Mouse (Mus musculus) hindbrain, embryonic 14.5 days (tissue): Measurements from ENCODE around the gene Daxx. TPM values are rescaled to one million over a fixed set of nuclear protein-coding genes. Genes with fewer than 3 reads are reported as not detected.

Experiments
- ATAC-seq: fragments of 200-750 bp; cut with Nextera tagmentation; 2 replicates; pipeline ENCODE4 v1.8.0; 2017; ENCODE audit warnings: moderate number of reproducible peaks, mild to moderate bottlenecking, moderate TSS enrichment, moderate library complexity; ENCODE audit not compliant: low FRiP score
- DNase-seq: peaks from one replicate; pipeline ENCODE4 v3.0.0-alpha.2; 2015; ENCODE audit warnings: low spot score
- H3K27ac ChIP-seq: fragments of 300-500 bp; sonication (generic); 2 replicates; pipeline ENCODE4 v1.5.1; 2014; ENCODE audit warnings: mild to moderate bottlenecking, moderate library complexity
- H3K27me3 ChIP-seq: fragments of 300-500 bp; sonication (generic); 2 replicates; pipeline ENCODE4 v1.6.1; 2014; ENCODE audit warnings: mild to moderate bottlenecking, low read length, mixed read lengths; ENCODE audit not compliant: control insufficient read depth, insufficient read depth
- H3K36me3 ChIP-seq: fragments of 300-500 bp; sonication (generic); replicated peaks from 2 replicates; pipeline ENCODE4 v1.6.1; 2014; ENCODE audit not compliant: control insufficient read depth, insufficient read depth
- H3K4me1 ChIP-seq: fragments of 300-500 bp; sonication (generic); replicated peaks from 2 replicates; pipeline ENCODE4 v1.6.1; 2014; ENCODE audit warnings: antibody characterized with exemption, low read length, mixed read lengths; ENCODE audit not compliant: control insufficient read depth, insufficient read depth
- H3K4me2 ChIP-seq: fragments of 300-500 bp; sonication (generic); replicated peaks from 2 replicates; pipeline ENCODE4 v1.6.1; 2014; ENCODE audit warnings: mild to moderate bottlenecking, moderate library complexity
- H3K4me3 ChIP-seq: fragments of 300-500 bp; sonication (generic); replicated peaks from 2 replicates; pipeline ENCODE4 v1.5.1; 2014; ENCODE audit warnings: mild to moderate bottlenecking, low read length
- H3K9ac ChIP-seq: fragments of 300-500 bp; sonication (generic); 2 replicates; pipeline ENCODE4 v1.6.1; 2014
- H3K9me3 ChIP-seq: fragments of 300-500 bp; sonication (generic); 2 replicates; pipeline ENCODE4 v1.6.1; 2016; ENCODE audit warnings: low read length; ENCODE audit not compliant: control insufficient read depth
- WGBS: fragments of 180-500 bp; shearing (Covaris S2); extraction: QIAGEN DNeasy Blood & Tissue Kit; methylation state at CpG from one replicate; pipeline ENCODE4 v1.1.7; 2014; 5-methylcytosine and 5-hydroxymethylcytosine counted together
- polyA plus RNA-seq: library from polyadenylated mRNA; unstranded; fragments of >200 nt; fragmentation: Nextera tagmentation; extraction: Ambion mirVana; gene quantifications from 2 replicates; pipeline ENCODE4 v1.2.1, GENCODE M21; 2014

Daxx gene
- polyA plus RNA-seq, 1 experiment from 2014 or later, result 39.2 TPM

- Histone ChIP-seq H3K4me1 (peaks cover 8% of the 10 kb centered on the region), H3K27me3 (no peaks in the 10 kb centered on the region), H3K9ac (no peak overlapping the region), H3K4me2 (no peak overlapping the region; the same call in 1 of the 2 replicates), H3K36me3 (peaks cover 38% of the 10 kb centered on the region), H3K27ac (no peak overlapping the region), H3K4me3 (no peak overlapping the region), H3K9me3 (no peaks in the 10 kb centered on the region)
- WGBS, result 93% methylated on average over 31 of the region's 31 CpGs
- ATAC-seq (no peak), DNase-seq (no peak)
Measured at GRCm38 (mm10) chr17:33911052-33911812, 2.0 kb downstream of the Daxx start.

DNA sequence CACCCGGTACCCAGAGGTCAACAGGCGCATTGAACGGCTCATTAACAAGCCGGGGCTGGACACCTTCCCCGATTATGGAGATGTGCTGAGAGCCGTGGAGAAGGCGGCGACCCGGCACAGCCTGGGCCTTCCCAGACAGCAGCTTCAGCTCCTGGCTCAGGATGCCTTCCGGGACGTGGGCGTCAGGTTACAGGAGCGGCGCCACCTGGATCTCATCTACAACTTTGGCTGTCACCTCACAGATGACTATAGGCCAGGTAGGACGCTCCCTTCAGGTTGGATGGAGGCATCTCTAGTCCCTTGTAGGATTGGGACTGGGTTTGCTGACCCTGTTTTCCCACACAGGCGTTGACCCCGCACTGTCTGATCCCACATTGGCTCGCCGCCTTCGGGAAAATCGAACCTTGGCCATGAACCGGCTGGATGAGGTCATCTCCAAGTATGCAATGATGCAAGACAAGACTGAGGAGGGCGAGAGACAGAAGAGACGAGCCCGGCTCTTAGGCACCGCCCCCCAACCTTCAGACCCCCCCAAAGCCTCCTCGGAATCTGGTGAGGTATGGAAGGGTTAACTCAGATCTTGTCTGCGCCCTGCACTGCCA is 2.7 kb downstream of the Daxx start:
- DNase-seq (no peak), ATAC-seq (no peak)
- peaks cover 13% of the 10 kb centered on the region for H3K4me1 ChIP-seq
- H3K9me3 ChIP-seq, result no peaks in the 10 kb centered on the region
- no peak overlapping the region for H3K27ac ChIP-seq
- H3K4me3 ChIP-seq, result no peak overlapping the region
- H3K36me3 ChIP-seq, result peaks cover 38% of the 10 kb centered on the region
- no peaks in the 10 kb centered on the region for H3K27me3 ChIP-seq
- no peak overlapping the region for H3K4me2 ChIP-seq
- 92% methylated on average over 28 of the region's 28 CpGs for WGBS
- no peak overlapping the region for H3K9ac ChIP-seq

GRCm38 (mm10) chr17:33913264-33913663 is 4.0 kb downstream of the Daxx start:
- no peak overlapping the region for H3K4me3 ChIP-seq
- H3K4me1 ChIP-seq, result peaks cover 14% of the 10 kb centered on the region
- no peak overlapping the region for H3K9ac ChIP-seq
- no peaks in the 10 kb centered on the region for H3K9me3 ChIP-seq
- ATAC-seq (no peak), DNase-seq (no peak)
- H3K36me3 ChIP-seq, result peaks cover 38% of the 10 kb centered on the region
- no peak overlapping the region for H3K27ac ChIP-seq
- no peak overlapping the region for H3K4me2 ChIP-seq
- WGBS, result 90% methylated on average over 10 of the region's 10 CpGs
- no peaks in the 10 kb centered on the region for H3K27me3 ChIP-seq

DNA sequence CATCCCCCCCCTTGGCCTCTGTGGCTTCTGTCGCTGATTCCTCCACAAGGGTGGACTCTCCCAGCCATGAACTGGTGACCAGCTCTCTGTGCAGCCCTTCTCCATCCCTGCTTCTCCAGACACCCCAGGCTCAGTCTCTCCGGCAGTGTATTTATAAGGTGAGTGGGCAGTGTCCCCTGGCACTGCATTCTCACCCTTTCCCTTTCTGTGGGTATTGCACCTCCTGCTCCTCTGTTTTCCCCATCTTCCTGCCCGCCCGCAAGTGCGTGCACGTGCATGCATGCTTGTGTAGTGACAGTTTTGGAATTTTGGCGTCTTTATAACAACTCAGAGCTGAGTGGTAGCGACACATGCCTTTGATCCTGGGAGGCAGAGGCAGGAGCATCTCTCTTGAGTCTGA is 4.7 kb downstream of the Daxx start:
- Histone ChIP-seq H3K9me3 (no peaks in the 10 kb centered on the region), H3K36me3 (peaks cover 42% of the 10 kb centered on the region), H3K27ac (no peak overlapping the region), H3K4me2 (no peak overlapping the region), H3K9ac (no peak overlapping the region), H3K4me3 (no peak overlapping the region), H3K27me3 (no peaks in the 10 kb centered on the region), H3K4me1 (peaks cover 14% of the 10 kb centered on the region)
- DNase-seq, result no peak
- 97% methylated on average over 8 of the region's 8 CpGs for WGBS
- ATAC-seq, result no peak

- ATAC-seq (no peak), DNase-seq (no peak)
- Histone ChIP-seq H3K4me3 (peak overlapping the region; percentile 51; the same call in 1 of the 2 replicates), H3K27ac (no peak overlapping the region), H3K9me3 (no peaks in the 10 kb centered on the region), H3K4me2 (peak overlapping the region; percentile 64; the same call in 1 of the 2 replicates), H3K4me1 (peaks cover 22% of the 10 kb centered on the region), H3K36me3 (peaks cover 42% of the 10 kb centered on the region), H3K27me3 (no peaks in the 10 kb centered on the region; the same call in 1 of the 2 replicates), H3K9ac (no peak overlapping the region)
- WGBS, result 74% methylated on average over 13 of the region's 13 CpGs
Measured at GRCm38 (mm10) chr17:33914969-33915391, 5.8 kb downstream of the Daxx start.

- Histone ChIP-seq H3K36me3 (peaks cover 40% of the 10 kb centered on the region), H3K4me3 (peak within 1 kb of the TSS; percentile 51), H3K4me2 (peak within 1 kb of the TSS; percentile 64), H3K27me3 (no peaks in the 10 kb centered on the region; the same call in 1 of the 2 replicates), H3K9ac (peak within 1 kb of the TSS; percentile 61), H3K9me3 (no peaks in the 10 kb centered on the region), H3K4me1 (peaks cover 23% of the 10 kb centered on the region), H3K27ac (peak within 1 kb of the TSS; percentile 82)
- DNase-seq, result peak; percentile 98
- WGBS, result under 1% methylated on average over 33 of the region's 34 CpGs
- peak; percentile 93 for ATAC-seq
Measured at GRCm38 (mm10) chr17:33915671-33916250, 6.5 kb downstream of the Daxx start, which contains the start of the genes Tapbp and Zbtb22. Gene Tapbp, plus strand, starts transcription at chr17:33915899. Gene Zbtb22, plus strand, starts transcription at chr17:33915904.

GRCm38 (mm10) chr17:33916294-33916693 is 7.1 kb downstream of the Daxx start:
- 2% methylated on average over 16 of the region's 20 CpGs for WGBS
- Histone ChIP-seq H3K27me3 (no peaks in the 10 kb centered on the region; the same call in 1 of the 2 replicates), H3K4me1 (peaks cover 23% of the 10 kb centered on the region), H3K4me2 (peak overlapping the region; percentile 64), H3K36me3 (peaks cover 35% of the 10 kb centered on the region), H3K9me3 (no peaks in the 10 kb centered on the region), H3K27ac (peak overlapping the region; percentile 82), H3K9ac (peak overlapping the region; percentile 61), H3K4me3 (peak overlapping the region; percentile 51)
- ATAC-seq (peak; percentile 18), DNase-seq (peak; percentile 61)

DNA sequence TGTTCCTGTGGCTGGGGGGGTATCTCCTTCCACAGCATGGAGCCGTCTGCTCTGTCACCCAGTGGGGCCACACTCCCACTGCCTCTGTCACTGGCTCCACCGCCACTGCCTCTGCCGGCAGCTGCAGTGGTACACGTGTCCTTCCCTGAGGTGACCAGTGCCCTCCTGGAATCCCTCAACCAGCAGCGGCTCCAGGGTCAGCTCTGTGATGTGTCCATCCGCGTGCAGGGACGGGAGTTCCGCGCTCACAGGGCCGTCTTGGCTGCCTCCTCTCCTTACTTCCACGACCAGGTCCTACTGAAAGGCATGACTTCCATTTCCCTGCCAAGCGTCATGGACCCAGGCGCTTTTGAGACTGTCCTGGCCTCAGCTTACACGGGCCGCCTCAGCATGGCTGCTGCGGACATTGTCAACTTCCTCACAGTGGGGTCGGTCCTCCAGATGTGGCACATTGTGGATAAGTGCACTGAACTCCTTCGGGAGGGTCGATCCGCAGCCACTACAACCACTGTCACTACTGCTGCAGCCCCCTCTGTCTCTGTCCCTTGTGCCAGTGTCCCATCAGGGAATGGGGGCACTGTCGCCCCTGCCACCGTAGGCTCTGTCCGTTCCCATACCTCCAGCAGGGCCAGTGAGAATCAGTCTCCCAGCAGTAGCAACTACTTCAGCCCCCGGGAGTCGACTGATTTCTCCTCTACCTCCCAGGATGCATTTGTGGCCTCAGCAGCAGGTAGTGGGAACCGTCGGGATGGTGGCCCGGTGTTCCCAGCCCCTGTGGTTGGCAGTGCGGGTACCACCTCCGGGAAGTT is 7.8 kb downstream of the Daxx start:
- Histone ChIP-seq H3K36me3 (peaks cover 27% of the 10 kb centered on the region), H3K4me3 (peak overlapping the region; percentile 51), H3K4me2 (peak overlapping the region; percentile 64), H3K9ac (peak overlapping the region; percentile 61), H3K27ac (0 out of 2 replicates have a peak overlapping the region, but pooled peaks have one; percentile 82), H3K9me3 (no peaks in the 10 kb centered on the region), H3K27me3 (no peaks in the 10 kb centered on the region; the same call in 1 of the 2 replicates), H3K4me1 (peaks cover 23% of the 10 kb centered on the region)
- ATAC-seq, result no peak
- 76% methylated on average over 31 of the region's 31 CpGs for WGBS
- no peak for DNase-seq
